Mouse (Mus musculus) kidney, adult 8-10 months (tissue): ENCODE data around the gene Polr2e.
"Not testable (repeated sequence)": the region's sequence is repeated elsewhere in the genome, so short reads cannot be mapped to it uniquely, and the experiment has no call there.

Experiments
- DNase-seq, 2 experiments: peaks; one replicate each; pipeline ENCODE4 v3.0.0; 2022

The Polr2e gene

DNA sequence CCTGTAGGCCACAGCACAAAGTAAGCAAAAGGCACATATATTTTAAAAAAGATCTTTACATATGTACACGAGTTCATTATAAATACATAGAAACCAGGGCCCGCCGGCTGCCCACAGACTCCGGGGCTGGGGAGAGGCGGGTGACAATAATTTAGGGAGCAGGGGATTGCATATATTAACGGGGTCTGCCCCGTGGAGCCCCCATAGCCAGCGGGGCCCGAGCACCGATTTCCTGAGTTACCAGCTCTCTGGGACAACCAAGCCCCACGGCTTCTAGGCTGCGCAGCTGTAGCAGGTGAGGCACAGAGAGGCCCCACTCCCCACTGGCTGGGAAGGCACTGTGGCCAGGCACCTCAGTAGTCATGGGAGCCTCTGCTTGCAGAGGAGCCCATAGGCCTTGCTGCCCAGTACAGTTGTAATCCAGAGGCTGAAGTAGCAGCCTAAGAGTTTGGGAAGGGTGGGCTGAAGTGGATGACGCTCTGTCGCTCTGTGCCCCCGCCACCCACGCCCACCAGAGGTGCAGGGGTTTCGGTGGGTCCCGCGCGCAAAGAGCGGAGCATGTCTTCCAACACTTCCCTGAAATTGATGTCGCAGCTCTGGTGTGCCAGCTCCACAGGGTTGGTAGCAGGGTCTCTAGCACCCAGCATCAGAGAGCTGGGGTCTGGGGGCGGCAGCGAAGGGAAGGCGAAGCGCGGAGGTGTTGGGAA lies 17.5 kb upstream of the Polr2e start:
- no peak for DNase-seq

DNA sequence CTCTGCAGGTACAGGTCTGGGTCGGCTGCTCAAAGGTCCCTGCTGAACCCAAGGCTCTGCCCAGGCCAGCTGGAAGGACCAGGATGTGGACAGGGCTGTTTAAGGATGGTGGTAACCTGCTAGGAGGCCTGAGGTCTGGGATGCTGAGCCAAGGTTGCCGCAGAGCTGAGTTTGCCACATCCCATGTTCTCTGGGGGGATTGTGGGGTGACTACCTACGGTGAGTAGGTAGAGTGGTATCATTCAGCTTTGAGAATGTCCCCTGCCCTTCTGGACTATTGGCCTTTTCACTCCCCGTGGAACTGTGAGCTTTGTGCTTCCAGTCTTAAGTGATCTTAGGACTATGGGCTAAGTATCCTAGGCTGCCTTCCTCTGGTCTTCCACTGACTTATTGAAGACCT lies 16.9 kb upstream of the Polr2e start:
- DNase-seq, result peak in 1 of 2 experiments; percentile 53

DNA sequence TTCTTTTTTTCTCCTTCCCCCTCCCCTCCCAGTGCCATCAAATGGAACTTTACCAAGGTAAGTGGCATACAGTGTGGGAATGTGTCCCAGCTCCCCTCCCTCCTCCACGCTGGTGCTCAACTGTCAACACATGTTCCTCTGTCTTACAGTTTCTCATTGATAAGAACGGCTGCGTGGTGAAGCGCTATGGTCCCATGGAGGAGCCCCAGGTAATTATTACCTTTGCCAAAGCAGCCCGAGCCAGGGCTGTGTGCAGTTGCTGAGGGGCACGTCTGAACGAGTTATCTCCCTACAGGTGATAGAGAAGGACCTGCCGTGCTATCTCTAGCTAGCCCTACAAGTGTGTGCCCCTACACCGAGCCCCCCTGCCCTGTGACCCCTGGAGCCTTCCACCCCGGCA lies 16.3 kb upstream of the Polr2e start:
- DNase-seq, result peak in 1 of 2 experiments; percentile 40

DNA sequence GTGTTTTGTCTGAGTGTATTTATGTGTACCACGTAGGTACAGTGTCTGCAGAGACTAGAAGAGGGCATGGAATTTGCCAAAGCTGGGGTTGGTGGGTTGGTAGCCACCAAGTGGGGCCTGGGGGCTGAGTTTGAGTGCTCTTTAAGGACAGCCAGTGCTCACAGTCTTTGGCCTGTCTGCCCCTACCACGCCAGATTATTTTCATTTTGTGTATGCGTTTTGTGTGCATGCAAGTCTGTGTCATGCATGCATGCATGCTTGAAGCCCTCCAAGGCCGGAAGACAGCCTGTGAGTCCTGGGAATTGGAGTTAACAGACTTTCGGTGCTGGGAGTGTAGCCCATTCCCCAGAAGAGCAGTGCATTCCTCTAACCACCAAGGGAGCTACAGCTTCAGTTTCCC lies 15.8 kb upstream of the Polr2e start:
- no peak for DNase-seq

DNA sequence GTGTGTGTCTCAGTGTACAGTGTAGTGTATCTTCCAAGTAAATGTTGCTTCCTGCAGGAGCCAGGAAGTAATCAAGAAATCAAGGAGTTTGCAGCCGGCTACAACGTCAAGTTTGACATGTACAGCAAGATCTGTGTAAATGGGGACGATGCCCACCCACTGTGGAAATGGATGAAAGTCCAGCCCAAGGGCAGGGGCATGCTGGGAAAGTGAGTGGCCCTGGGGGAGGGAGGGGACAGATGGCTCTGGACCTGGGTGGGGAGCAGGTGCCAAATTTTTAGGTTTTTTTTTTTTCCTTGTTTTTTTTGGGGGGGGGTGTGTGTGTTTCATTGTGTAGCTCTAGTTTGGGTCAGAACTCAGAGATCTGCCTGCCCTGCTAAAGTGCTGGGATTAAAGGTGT lies 15.3 kb upstream of the Polr2e start:
- not testable (repeated sequence) for DNase-seq

GRCm38 (mm10) chr10:80053831-80054815 lies 14.5 kb upstream of the Polr2e start:
- DNase-seq, result peak in 1 of 2 experiments; percentile 71

DNA sequence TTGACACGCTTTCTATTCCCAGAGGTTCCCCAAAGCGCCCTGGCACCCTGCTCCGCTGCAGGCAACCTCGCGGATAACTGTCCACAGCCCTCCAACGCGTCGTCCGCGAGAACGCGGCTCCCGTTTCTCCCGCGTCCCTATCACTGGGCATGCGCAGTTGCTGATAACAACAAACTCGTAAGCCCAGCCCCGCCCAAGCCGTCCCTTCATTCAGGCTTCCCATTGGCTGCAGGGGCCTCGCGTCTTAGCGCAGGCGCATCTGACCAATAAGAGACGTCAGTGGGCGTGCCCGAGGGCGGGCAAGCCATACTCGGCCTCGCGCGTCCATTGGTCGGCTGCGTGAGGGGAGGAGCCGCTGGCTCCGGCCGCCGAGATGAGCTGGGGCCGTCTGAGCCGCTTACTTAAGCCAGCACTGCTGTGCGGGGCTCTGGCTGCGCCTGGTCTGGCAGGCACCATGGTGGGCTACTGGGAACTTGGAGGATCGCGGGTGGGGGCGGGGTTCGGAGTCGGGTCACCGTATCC lies 13.7 kb upstream of the Polr2e start:
- DNase-seq, result peak; percentile 100

DNA sequence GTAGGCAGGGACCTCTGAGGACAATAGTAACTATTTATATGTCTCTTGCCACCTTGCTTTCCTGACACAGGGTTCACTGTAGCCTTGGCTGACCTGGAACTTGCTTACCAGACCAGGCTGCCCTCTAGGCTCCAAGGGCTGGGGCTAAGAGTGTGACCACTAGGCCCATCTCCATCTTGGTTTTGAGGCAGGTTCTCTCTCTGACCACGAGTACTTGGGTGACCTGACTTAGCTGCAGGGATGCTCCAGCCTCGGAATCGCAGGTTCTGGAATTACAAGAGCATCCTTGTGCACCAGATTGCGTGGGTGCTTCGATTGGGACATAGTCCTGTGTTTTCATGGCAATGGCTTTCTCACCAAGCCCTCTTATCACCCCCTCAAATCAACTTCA lies 12.8 kb upstream of the Polr2e start:
- peak in 1 of 2 experiments; percentile 36 for DNase-seq

DNA sequence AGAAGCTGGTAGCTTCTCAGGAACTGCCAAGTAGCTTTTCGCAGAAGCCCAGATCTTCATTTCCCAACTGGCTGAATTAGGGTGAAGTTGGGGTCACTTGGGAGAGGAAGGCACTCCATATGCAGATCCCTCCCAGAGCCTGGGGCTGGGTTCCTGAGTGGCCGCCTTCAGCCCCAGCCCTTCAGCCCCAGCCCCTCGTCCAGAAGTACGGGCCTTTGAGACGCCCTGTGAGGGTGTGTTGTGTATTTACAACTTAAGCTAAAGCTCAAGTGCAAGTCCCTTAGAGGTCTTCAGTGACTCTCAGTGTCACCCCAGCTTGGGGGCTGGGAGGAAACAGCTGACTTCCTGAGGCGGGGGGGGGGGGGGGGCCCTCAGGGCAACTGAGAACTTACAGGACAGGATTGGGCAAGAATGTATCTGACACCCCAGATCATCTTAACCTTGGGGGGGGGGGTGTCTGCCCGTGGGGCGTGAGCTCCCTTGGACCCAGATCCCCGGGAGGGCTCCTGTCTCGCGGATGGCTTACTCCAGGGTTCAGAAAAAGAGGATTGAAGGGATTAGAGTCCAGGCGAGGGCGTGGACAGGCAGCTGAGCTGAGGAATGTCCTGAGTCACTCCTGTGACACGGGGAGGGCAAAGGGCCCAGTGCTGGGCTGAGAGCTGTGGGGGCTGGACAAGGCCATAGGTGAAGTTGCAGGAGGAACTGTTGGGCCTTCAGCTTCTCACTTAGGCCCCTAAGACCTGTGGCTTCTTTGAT lies 12.2 kb upstream of the Polr2e start:
- peak; percentile 90 to 94 for DNase-seq

GRCm38 (mm10) chr10:80050885-80051617 lies 11.5 kb upstream of the Polr2e start:
- peak in 1 of 2 experiments; percentile 53 for DNase-seq

GRCm38 (mm10) chr10:80050244-80050643 lies 10.6 kb upstream of the Polr2e start:
- DNase-seq, result no peak

GRCm38 (mm10) chr10:80048834-80049233 lies 9.2 kb upstream of the Polr2e start:
- DNase-seq, result no peak

- no peak for DNase-seq
Observed at GRCm38 (mm10) chr10:80048396-80048795, 8.8 kb upstream of the Polr2e start.

GRCm38 (mm10) chr10:80047041-80047565 lies 7.5 kb upstream of the Polr2e start, which contains the start of gene Gpx4:
TSS of gene Gpx4 (plus strand) at chr10:80047166.
- no peak for DNase-seq

GRCm38 (mm10) chr10:80045766-80046165 lies 6.2 kb upstream of the Polr2e start:
- no peak for DNase-seq

GRCm38 (mm10) chr10:80045364-80045763 lies 5.8 kb upstream of the Polr2e start:
- not testable (repeated sequence) for DNase-seq

DNA sequence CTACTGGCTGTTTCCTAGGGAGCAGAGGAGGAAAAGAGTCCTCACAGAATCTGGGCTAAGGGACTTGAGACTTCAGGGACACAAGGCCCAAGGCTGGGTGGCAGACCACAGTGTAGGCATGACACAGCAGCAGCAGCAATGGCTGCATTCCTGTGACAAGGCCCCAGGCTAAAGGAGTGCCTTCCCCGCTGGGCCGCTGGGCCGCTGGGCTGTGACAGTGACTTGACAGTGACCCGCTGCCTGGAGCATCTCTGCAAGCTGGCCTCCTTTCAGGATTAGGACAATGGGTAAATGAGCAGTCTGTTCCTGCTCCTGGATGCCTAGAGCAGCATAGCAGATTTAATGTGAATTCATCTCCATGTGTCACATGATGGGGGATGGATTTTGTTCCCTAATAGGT lies 4.5 kb upstream of the Polr2e start:
- no peak for DNase-seq

- not testable (repeated sequence) for DNase-seq
Observed at GRCm38 (mm10) chr10:80041409-80042060, 1.9 kb upstream of the Polr2e start.

DNA sequence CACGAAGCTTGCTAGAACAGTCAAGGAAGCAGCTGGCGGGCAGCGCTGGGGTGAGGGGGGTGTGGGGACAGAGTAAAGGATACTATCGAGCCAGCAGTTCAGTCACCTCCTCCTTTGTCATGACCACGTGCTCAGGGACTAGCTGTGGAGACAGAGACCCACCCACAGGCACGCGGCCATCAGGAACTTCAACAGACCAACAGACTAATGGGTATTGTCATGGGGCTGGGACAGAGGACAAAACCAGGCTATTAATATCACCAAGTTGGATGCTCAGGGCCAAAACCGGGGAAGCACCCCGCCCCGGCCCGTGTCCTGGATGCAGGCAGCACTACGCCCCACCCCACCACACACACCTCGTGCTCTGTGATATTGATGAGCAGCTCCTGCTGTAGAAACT lies 2.8 kb downstream of the Polr2e start:
- no peak for DNase-seq

DNA sequence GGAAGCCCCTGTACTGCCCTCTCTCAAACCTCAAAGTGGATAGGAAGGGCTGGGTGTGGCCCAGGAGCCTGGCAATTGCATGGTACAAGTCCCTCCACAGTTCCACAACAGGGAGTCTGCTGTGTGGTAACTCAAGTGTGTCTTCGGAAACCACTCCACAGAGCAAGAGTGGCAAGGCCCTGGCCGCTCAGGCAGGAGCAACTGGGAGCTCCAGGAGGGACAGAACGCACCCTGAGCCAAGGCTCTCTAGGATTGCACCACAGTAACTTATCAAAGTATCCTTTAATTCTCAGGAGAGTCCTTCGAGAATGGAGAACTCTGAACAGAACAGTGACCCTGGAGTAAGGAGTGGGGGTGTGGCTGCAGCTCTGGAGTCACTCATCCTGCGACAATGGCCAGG lies 3.9 kb downstream of the Polr2e start:
- DNase-seq, result no peak

GRCm38 (mm10) chr10:80035148-80035547 lies 4.4 kb downstream of the Polr2e start:
- DNase-seq, result no peak
